Comparison of ENCODE assay signal across 25 mouse cellular contexts in the genomic region with DNA sequence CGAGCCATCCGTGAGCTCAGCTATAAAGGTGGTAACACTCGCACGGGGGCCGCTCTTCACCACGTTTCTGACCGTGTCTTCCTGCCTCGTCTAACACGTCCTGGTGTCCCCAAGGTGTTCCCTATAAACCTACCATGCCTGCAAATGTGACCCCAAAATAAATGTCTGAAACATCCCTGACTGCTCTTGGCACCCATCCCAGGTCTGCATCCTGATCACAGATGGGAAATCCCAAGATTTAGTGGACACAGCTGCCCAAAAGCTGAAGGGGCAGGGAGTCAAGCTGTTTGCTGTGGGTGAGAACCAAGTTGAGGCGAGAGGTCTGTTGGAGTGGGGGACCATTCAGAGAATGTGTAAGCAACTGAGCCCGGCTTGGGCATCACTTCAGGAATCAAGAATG. TPM values are rescaled to one million over a fixed set of nuclear protein-coding genes. Genes with fewer than 3 reads are reported as not detected.
"Had no signal": no experiment of that assay in that cellular context is flagged by ENCODE, and none has a peak within 500 bp of the region (broad histone marks: within the 10 kb centered on the region; RNA-seq: fewer than 3 reads in every experiment).

No protein-coding gene starts in this region.

- H3K9me3 ChIP-seq: heart, embryonic 13.5 days; heart, embryonic 15.5 days; hindbrain, embryonic 12.5 days; intestine, embryonic 15.5 days; kidney, embryonic 15.5 days; limb, embryonic 10.5 days; limb, embryonic 12.5 days; liver, embryonic 13.5 days had no signal

- H3K9ac ChIP-seq: heart, embryonic 13.5 days; heart, embryonic 15.5 days; hindbrain, embryonic 12.5 days; hindbrain, embryonic 14.5 days; intestine, embryonic 15.5 days; kidney, embryonic 15.5 days; limb, embryonic 12.5 days; liver, embryonic 13.5 days had no signal

- H3K4me3 ChIP-seq: heart, adult 2 months; heart, embryonic 13.5 days; heart, embryonic 15.5 days; hindbrain, embryonic 12.5 days; intestine, embryonic 15.5 days; kidney, embryonic 15.5 days; layer of hippocampus, adult 2 months; left cerebral cortex, adult 2 months; limb, embryonic 10.5 days; limb, embryonic 12.5 days; liver, embryonic 13.5 days had no signal

- ATAC-seq: hindbrain, embryonic 16.5 days; inflammation-experienced regulatory T-cells, adult 6 months; intestine, embryonic 15.5 days; intestine, postnatal 0 days had no signal

- H3K27ac ChIP-seq: heart, adult 2 months; heart, embryonic 13.5 days; heart, embryonic 15.5 days; hindbrain, embryonic 12.5 days; hindbrain, embryonic 14.5 days; intestine, embryonic 15.5 days; kidney, embryonic 15.5 days; kidney, postnatal 0 days; layer of hippocampus, adult 2 months; left cerebral cortex, adult 2 months; limb, embryonic 10.5 days; limb, embryonic 12.5 days; liver, embryonic 13.5 days had no signal

- H3K4me1 ChIP-seq: intestine, embryonic 15.5 days; liver, embryonic 13.5 days had no signal

- H3K4me2 ChIP-seq: heart, embryonic 11.5 days; heart, embryonic 13.5 days; heart, embryonic 15.5 days; hindbrain, embryonic 12.5 days; hindbrain, embryonic 14.5 days; intestine, embryonic 15.5 days; kidney, embryonic 15.5 days; limb, embryonic 12.5 days; liver, embryonic 11.5 days; liver, embryonic 13.5 days had no signal

- DNase-seq: gastrocnemius, postnatal 14 days; gastrocnemius, postnatal 36 days; heart, adult 11 months; heart, adult 2 months; heart, postnatal 14 days; heart, postnatal 36 days; liver; liver, embryonic 13.5 days had no signal

RNA-seq across cellular contexts. Expression of a gene that starts 30.6 kb away (rescaled TPM):
- polyA plus RNA-seq: heart, adult 2 months; heart, embryonic 11.5 days; heart, embryonic 13.5 days; heart, embryonic 15.5 days; heart, postnatal 0 days; hindbrain, embryonic 12.5 days; hindbrain, embryonic 16.5 days; inflammation-experienced regulatory T-cells, adult 6 months; intestine, embryonic 15.5 days; intestine, postnatal 0 days; kidney, postnatal 0 days; limb, embryonic 10.5 days; limb, embryonic 12.5 days; liver, embryonic 11.5 days; liver, embryonic 13.5 days had no signal

RNA-seq across cellular contexts. Expression of a gene that starts 40.8 kb away (rescaled TPM):
- polyA plus RNA-seq: heart, embryonic 11.5 days; heart, embryonic 13.5 days; heart, embryonic 15.5 days; heart, postnatal 0 days; hindbrain, embryonic 16.5 days; inflammation-experienced regulatory T-cells, adult 6 months; intestine, embryonic 15.5 days; intestine, postnatal 0 days; kidney, embryonic 15.5 days; kidney, postnatal 0 days; limb, embryonic 10.5 days; limb, embryonic 12.5 days; liver, embryonic 11.5 days; liver, embryonic 13.5 days had no signal
